Mouse (Mus musculus): ENCODE results near the gene Wnt5b. TPM values are rescaled to one million over a fixed set of nuclear protein-coding genes. Genes with fewer than 3 reads are reported as not detected.

Wnt5b gene
- polyA plus RNA-seq, 1 experiment from 2014 or later: 8.9 TPM

DNA sequence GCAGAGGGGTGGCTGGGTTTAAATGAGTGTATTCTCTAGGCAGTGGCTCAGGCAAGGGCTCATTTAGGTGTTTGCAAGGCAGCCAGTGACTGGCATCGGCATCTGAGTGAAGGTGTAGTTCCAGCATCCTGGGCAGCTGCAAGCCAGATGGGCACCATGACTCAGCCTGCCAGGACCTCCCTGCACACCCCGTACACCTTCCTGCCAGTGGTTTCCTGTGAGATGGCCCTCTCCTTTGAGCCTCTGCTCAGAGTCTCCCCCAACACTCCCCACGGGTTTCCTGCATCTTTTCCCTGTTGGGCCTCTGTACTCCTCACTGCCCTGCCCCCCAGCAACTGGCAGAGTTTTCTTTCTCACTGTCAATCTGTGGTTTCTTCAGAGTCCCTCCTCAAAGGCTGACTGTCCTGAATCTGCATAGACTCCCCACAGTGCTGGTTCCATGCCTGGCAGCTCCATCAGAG lies 22.2 kb downstream of the Wnt5b start:
- Histone ChIP-seq H3K4me1 (replicated peaks) (peaks cover 31% of the 10 kb centered on the region), H3K4me3 (no peak overlapping the region), H3K27me3 (replicated peaks) (no peaks in the 10 kb centered on the region), H3K9me3 (replicated peaks) (no peaks in the 10 kb centered on the region), H3K9ac (no peak overlapping the region), H3K27ac (ENCODE audit: poor library complexity, severe bottlenecking) (no peak overlapping the region), H3K4me2 (no peak overlapping the region), H3K36me3 (no peaks in the 10 kb centered on the region)
- WGBS: 37% methylated on average over 3 of the region's 3 CpGs
- no peak for ATAC-seq (ENCODE audit: insufficient number of reproducible peaks, low FRiP score)

GRCm38 (mm10) chr6:119521482-119521900 lies 22.7 kb downstream of the Wnt5b start:
- Histone ChIP-seq H3K4me3 (no peak overlapping the region), H3K9me3 (replicated peaks) (no peaks in the 10 kb centered on the region), H3K36me3 (no peaks in the 10 kb centered on the region), H3K4me2 (no peak overlapping the region), H3K4me1 (replicated peaks) (peaks cover 26% of the 10 kb centered on the region), H3K27me3 (replicated peaks) (no peaks in the 10 kb centered on the region), H3K9ac (no peak overlapping the region), H3K27ac (ENCODE audit: poor library complexity, severe bottlenecking) (no peak overlapping the region)
- 77% methylated on average over 3 of the region's 3 CpGs for WGBS
- no peak for ATAC-seq (ENCODE audit: insufficient number of reproducible peaks, low FRiP score)

DNA sequence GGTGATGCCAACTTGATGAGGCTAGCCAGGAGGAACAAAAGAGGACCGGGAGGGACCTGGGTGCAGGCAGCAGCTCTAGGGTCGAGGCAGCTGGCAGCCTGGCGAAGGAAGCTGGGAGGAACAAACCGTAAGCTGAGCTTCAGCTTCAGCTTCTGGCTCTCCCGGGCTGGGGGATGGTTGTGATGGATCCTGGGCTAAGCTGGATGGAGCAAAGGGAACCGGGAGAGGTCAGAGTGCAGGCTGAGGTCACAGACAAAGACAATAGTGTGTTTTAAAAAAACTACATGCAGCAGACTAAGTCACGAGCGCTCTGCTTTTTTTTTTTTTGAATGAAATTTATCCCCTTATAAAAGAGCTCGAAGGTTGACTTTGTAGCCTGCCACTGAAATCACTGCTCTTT lies 23.4 kb downstream of the Wnt5b start:
- H3K9ac ChIP-seq: no peak overlapping the region
- no peaks in the 10 kb centered on the region for H3K36me3 ChIP-seq
- H3K4me2 ChIP-seq: no peak overlapping the region
- ATAC-seq (ENCODE audit: insufficient number of reproducible peaks, low FRiP score): no peak
- no peak overlapping the region for H3K4me3 ChIP-seq
- 34% methylated on average over 9 of the region's 9 CpGs for WGBS
- H3K9me3 ChIP-seq (replicated peaks): no peaks in the 10 kb centered on the region
- H3K4me1 ChIP-seq (replicated peaks): peaks cover 24% of the 10 kb centered on the region
- H3K27me3 ChIP-seq (replicated peaks): no peaks in the 10 kb centered on the region
- H3K27ac ChIP-seq (ENCODE audit: poor library complexity, severe bottlenecking): peak overlapping the region; percentile 48; the same call in 1 of the 2 replicates

GRCm38 (mm10) chr6:119514085-119514484 lies 30.1 kb downstream of the Wnt5b start:
- no peak overlapping the region for H3K4me2 ChIP-seq
- no peak overlapping the region for H3K27ac ChIP-seq (ENCODE audit: poor library complexity, severe bottlenecking)
- no peaks in the 10 kb centered on the region for H3K36me3 ChIP-seq
- H3K4me3 ChIP-seq: no peak overlapping the region
- H3K9me3 ChIP-seq (replicated peaks): 0 out of 2 replicates have a peak, but pooled peaks cover 4% of the 10 kb centered on the region
- WGBS: 71% methylated on average over 7 of the region's 7 CpGs
- no peak overlapping the region for H3K9ac ChIP-seq
- 0 out of 2 replicates have a peak, but pooled peaks have one; percentile 33 for ATAC-seq (ENCODE audit: insufficient number of reproducible peaks, low FRiP score)
- peaks cover 16% of the 10 kb centered on the region for H3K4me1 ChIP-seq (replicated peaks)
- no peaks in the 10 kb centered on the region for H3K27me3 ChIP-seq (replicated peaks)

GRCm38 (mm10) chr6:119513452-119513851 lies 30.7 kb downstream of the Wnt5b start:
- no peaks in the 10 kb centered on the region for H3K27me3 ChIP-seq (replicated peaks)
- no peak overlapping the region for H3K27ac ChIP-seq (ENCODE audit: poor library complexity, severe bottlenecking)
- 0 out of 2 replicates have a peak, but pooled peaks cover 5% of the 10 kb centered on the region for H3K9me3 ChIP-seq (replicated peaks)
- 82% methylated on average over 5 of the region's 5 CpGs for WGBS
- no peak for ATAC-seq (ENCODE audit: insufficient number of reproducible peaks, low FRiP score)
- no peak overlapping the region for H3K4me2 ChIP-seq
- H3K36me3 ChIP-seq: no peaks in the 10 kb centered on the region
- H3K4me1 ChIP-seq (replicated peaks): peaks cover 22% of the 10 kb centered on the region
- no peak overlapping the region for H3K4me3 ChIP-seq
- H3K9ac ChIP-seq: no peak overlapping the region

DNA sequence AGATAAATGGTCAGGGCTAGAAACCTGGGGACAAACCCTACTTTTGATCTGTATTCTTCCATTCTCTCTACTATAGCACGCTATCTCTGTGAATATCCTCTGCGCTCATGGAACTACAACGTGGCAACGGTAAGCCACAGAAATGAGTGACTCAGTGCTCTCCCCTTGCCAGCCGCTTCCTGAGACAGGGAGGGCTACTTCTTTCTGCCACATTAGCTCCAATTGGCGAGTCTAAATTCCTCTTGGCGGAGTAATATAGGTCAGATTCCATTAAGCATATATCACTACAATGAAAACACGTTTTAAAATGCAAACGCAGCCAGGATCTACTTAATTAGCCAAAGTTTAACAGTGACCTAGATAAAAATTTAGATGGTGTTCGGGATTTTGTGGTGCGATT lies 31.4 kb downstream of the Wnt5b start:
- 86% methylated on average over 11 of the region's 11 CpGs for WGBS
- Histone ChIP-seq H3K27ac (ENCODE audit: poor library complexity, severe bottlenecking) (no peak overlapping the region), H3K27me3 (replicated peaks) (no peaks in the 10 kb centered on the region), H3K9ac (no peak overlapping the region), H3K4me1 (replicated peaks) (peaks cover 23% of the 10 kb centered on the region), H3K4me2 (no peak overlapping the region), H3K9me3 (replicated peaks) (peaks cover 5% of the 10 kb centered on the region; the same call in 1 of the 2 replicates), H3K36me3 (no peaks in the 10 kb centered on the region), H3K4me3 (no peak overlapping the region)
- ATAC-seq (ENCODE audit: insufficient number of reproducible peaks, low FRiP score): no peak

DNA sequence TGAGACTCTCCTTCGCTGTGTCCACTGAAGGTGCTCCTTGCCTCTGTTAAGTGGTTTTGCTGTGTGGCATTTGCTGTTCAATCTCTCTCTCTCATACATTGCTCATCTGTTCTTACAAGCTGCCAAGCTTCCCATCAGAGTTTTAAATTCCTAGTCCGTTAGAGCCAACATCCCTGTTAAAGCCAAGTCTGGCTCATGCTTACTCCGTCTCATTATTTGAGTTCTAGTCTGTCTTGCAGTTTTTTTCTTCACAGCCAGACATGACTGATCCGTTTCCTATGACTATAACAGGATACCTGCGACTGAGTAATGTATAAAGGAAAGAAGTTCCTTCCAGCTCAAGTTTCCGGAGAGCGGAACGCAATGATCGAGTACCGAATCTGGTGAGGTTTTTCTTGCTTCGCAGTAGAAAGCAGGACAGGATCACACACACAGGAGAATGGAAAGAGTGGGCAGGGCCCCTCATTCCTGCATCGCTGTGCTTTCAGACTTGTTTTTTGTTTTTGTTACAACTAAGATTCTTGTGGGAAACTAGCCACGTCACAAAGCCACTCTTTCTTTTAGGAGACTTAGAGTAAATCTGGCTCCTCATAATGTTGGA lies 34.6 kb downstream of the Wnt5b start:
- WGBS: 88% methylated on average over 13 of the region's 13 CpGs
- Histone ChIP-seq H3K4me2 (no peak overlapping the region), H3K27ac (ENCODE audit: poor library complexity, severe bottlenecking) (peak overlapping the region; percentile 56; the same call in 1 of the 2 replicates), H3K4me3 (no peak overlapping the region), H3K36me3 (no peaks in the 10 kb centered on the region), H3K9me3 (replicated peaks) (peaks cover 8% of the 10 kb centered on the region; the same call in 1 of the 2 replicates), H3K9ac (no peak overlapping the region), H3K4me1 (replicated peaks) (peaks cover 33% of the 10 kb centered on the region), H3K27me3 (replicated peaks) (no peaks in the 10 kb centered on the region)
- ATAC-seq (ENCODE audit: insufficient number of reproducible peaks, low FRiP score): no peak

GRCm38 (mm10) chr6:119508634-119509375 lies 35.3 kb downstream of the Wnt5b start:
- Histone ChIP-seq H3K4me1 (replicated peaks) (peaks cover 26% of the 10 kb centered on the region), H3K4me2 (0 out of 2 replicates have a peak overlapping the region, but pooled peaks have one; percentile 12), H3K9me3 (replicated peaks) (peaks cover 8% of the 10 kb centered on the region; the same call in 1 of the 2 replicates), H3K36me3 (no peaks in the 10 kb centered on the region), H3K4me3 (no peak overlapping the region), H3K27ac (ENCODE audit: poor library complexity, severe bottlenecking) (peak overlapping the region; percentile 56), H3K9ac (no peak overlapping the region), H3K27me3 (replicated peaks) (no peaks in the 10 kb centered on the region)
- WGBS: 54% methylated on average over 10 of the region's 10 CpGs
- ATAC-seq (ENCODE audit: insufficient number of reproducible peaks, low FRiP score): no peak

GRCm38 (mm10) chr6:119508221-119508620 lies 35.9 kb downstream of the Wnt5b start:
- Histone ChIP-seq H3K36me3 (no peaks in the 10 kb centered on the region), H3K27ac (ENCODE audit: poor library complexity, severe bottlenecking) (peak overlapping the region; percentile 56), H3K9me3 (replicated peaks) (peaks cover 8% of the 10 kb centered on the region; the same call in 1 of the 2 replicates), H3K9ac (no peak overlapping the region), H3K4me3 (no peak overlapping the region), H3K4me1 (replicated peaks) (peaks cover 21% of the 10 kb centered on the region), H3K27me3 (replicated peaks) (no peaks in the 10 kb centered on the region), H3K4me2 (no peak overlapping the region)
- 95% methylated on average over 6 of the region's 6 CpGs for WGBS
- ATAC-seq (ENCODE audit: insufficient number of reproducible peaks, low FRiP score): no peak

DNA sequence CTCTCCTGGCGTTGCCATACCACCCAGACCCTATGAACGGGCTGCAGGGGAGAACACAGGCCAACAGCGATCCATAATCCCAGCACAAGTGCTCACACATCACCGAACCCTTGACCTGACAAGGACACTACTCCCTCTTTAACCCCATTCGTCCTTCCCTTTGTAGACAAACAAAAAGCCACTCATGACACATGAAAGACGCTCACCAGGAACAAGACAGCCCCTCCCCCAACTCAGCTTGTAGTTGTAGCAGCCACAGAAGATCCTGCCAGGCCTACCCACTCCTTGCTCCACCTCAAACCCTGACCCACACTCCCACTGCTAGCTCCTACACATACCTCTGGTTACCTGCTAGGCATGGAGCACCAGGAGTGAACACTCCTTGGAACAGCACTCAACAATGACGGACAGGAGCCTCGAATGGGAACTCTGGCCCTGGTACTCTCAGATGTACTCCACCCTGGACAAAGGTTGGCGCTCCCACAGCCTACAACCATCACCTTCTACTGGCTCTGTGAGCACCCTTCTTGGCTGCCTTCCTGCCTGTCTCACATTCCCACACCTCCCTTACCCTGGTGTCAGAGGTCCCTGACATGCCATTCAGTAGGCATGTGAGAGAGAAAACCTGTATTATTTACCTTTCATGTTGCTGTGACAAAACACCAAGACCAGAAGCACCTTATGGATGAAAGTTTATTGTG lies 38.5 kb downstream of the Wnt5b start:
- H3K9ac ChIP-seq: no peak overlapping the region
- no peak overlapping the region for H3K4me3 ChIP-seq
- H3K4me1 ChIP-seq (replicated peaks): peaks cover 29% of the 10 kb centered on the region
- peaks cover 8% of the 10 kb centered on the region; the same call in 1 of the 2 replicates for H3K9me3 ChIP-seq (replicated peaks)
- no peak overlapping the region for H3K27ac ChIP-seq (ENCODE audit: poor library complexity, severe bottlenecking)
- no peak overlapping the region for H3K4me2 ChIP-seq
- no peak for ATAC-seq (ENCODE audit: insufficient number of reproducible peaks, low FRiP score)
- no peaks in the 10 kb centered on the region for H3K36me3 ChIP-seq
- no peaks in the 10 kb centered on the region for H3K27me3 ChIP-seq (replicated peaks)
- 63% methylated on average over 9 of the region's 9 CpGs for WGBS

DNA sequence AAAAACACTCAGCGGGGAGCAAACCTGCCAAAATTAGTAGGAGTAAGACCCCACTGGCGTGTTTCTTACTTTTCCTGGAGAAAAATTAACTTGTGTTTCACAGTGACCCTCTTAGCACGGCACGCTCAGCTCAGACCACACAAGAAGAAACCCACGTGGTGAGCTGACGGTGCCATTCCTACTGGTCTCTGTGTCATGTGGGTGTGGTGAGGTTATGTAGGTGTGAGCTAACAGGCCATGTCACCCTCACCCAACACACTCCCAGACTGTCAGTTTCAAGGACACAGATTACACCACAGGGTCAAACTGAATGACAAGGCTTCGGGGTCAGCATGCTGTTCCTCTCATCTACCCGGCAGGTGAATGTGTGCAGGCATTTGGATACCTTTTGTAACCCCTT lies 39.4 kb downstream of the Wnt5b start:
- ATAC-seq (ENCODE audit: insufficient number of reproducible peaks, low FRiP score): no peak
- no peak overlapping the region for H3K4me3 ChIP-seq
- H3K4me2 ChIP-seq: no peak overlapping the region
- H3K9me3 ChIP-seq (replicated peaks): peaks cover 8% of the 10 kb centered on the region; the same call in 1 of the 2 replicates
- no peaks in the 10 kb centered on the region for H3K36me3 ChIP-seq
- peaks cover 31% of the 10 kb centered on the region for H3K4me1 ChIP-seq (replicated peaks)
- H3K27ac ChIP-seq (ENCODE audit: poor library complexity, severe bottlenecking): no peak overlapping the region
- no peak overlapping the region for H3K9ac ChIP-seq
- WGBS: 74% methylated on average over 8 of the region's 8 CpGs
- no peaks in the 10 kb centered on the region for H3K27me3 ChIP-seq (replicated peaks)
